Mouse (Mus musculus): ENCODE measurements around the gene Usp49. TPM values are rescaled to one million over a fixed set of nuclear protein-coding genes. Genes with fewer than 3 reads are reported as not detected.
A peak's percentile ranks its signal among the peaks of the same experiment; 100 is the strongest.
"Not testable (repeated sequence)": the region's sequence is repeated elsewhere in the genome, so short reads cannot be mapped to it uniquely, and the experiment has no call there.

Gene Usp49
- total RNA-seq, 4 experiments from 2014 or later: 2.0 to 3.4 (median 3.2) TPM

DNA sequence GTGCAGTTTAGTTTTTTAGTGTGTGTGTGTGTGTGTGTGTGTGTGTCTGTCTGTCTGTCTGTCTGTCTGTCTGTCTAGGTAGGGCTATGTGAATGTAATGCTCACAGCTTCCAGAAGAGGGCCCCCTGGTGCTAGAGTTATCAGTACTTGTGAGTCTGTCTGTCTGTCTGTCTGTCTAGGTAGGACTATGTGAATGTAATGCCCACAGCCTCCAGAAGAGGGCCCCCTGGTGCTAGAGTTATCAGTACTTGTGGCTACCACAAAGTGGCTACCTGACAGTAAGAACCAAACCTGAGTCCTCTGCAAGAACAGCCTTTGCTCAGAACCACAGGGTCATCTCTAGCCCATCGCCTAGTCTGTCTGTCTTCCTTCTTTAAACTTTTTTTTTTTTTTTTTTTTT lies 16.2 kb downstream of the Usp49 start:
- peak; percentile 45 to 48 for DNase-seq (ENCODE audit: low spot score in 2 of 2)

DNA sequence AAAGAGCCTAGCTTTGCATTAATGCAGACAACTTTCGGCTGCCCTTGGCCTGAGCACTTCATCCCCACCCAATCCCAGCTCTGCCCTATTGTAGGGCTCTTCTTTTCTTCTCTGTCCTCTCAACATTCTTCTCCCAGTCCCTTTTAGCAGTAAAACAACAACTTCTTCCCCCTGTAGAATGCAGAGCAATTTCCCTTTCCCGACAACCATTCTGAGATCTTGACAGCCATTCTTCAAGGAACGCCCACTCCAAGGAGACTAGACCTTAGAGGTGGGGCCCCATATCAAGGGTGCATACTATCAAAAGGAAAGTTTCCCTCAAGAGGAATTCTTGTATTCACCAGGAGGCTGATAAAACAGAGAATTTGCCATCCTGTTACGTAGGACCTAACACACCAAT lies 18.5 kb downstream of the Usp49 start:
- no peak for DNase-seq (ENCODE audit: low spot score in 2 of 2)

DNA sequence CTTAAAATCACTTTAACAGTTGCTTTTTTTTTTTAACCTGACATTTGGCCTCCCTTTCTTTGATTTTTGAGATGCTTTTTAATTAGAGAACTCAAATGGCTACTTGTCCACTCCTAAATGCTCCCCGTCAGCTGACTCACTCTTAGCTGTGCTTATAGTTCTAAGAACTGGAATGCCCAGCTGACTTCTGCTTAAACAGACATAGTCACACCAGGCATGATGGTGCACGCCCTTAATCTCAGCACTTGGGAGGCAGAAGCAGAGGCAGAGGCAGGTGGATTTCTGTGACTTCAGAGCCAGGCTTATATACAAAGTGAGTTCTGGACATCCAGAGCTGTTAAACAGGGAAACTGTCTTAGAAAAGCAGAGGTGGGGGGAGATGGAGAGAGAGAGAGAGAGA lies 21.5 kb downstream of the Usp49 start:
- no peak for DNase-seq (ENCODE audit: low spot score in 2 of 2)

DNA sequence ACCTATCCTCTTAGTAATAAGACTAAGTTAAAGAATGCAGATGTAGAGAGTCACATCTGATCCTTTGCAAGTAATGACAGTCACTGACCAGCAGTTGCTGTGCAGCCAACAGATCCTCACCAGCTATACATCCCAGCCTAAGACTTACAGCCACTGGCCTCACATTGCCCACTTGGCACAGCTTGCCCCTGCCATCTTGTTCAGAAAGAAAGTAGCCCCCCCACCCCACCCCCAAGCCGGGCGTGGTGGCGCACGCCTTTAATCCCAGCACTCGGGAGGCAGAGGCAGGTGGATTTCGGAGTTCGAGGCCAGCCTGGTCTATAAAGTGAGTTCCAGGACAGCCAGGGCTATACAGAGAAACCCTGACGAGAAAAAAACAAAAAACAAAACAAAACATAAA lies 23.9 kb downstream of the Usp49 start:
- DNase-seq (ENCODE audit: low spot score in 2 of 2): not testable (repeated sequence)

DNA sequence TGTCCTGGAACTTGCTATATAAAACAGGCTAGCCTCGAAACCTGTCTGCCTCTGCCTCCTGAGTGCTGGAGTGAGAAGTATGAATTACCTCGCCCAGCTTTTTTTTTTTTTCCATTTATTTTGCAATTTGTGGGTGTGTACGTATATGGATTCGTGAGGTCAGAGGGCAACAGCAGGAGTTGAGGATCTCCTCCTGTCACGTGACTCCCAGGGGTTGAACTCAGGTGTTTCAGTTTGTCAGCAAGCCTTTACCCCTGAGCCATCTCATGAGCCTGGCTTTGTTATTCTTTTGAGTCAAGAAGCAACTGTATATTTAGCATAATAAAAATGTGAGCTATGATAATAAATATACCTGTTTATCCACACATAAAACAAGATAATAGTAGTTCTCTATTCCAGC lies 25.2 kb downstream of the Usp49 start:
- no peak for DNase-seq (ENCODE audit: low spot score in 2 of 2)

DNA sequence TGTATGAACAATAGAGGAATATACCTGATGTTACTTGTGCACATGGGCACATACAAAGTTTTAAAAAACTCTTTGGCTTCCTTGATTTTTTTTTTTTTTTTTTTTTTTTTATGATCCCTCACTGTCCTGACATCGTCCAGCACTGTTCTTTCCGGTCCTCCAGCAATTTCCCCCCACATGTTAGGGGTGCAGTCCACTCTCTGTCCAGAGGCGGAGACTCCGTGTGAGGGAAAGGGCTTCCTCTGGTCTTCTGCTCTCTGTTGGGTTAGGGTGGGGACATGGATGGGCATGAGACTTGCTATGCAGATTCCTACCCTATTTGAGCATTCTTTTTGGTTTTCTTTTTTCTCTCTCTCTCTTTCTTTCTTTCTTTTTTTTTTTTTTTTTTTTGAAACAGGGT lies 27.4 kb downstream of the Usp49 start:
- no peak for DNase-seq (ENCODE audit: low spot score in 2 of 2)

DNA sequence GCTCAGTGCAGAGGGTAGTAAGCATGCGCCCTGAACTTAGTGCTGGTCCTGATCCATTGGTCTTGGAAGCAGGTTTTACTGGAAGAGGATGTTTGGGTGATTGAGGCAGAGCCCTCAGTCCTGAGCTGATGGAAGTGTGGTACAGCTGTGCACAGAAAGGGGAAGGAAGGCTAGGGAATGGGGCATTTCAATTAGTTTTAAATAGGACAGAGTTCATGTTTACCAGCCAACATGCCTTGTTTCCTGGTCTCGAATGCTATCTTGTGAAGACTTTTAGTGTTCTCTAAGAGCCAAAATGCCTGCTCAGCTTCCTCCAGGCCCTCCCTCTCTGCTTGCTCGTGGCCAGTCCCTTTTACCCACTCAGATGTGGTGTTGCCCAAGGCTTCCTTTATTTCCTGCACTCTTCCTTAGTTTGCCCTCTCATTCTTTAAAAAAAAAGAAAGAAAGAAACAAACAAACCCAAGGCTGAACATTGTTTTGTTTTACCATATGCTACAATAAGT lies 28.3 kb downstream of the Usp49 start:
- no peak for DNase-seq (ENCODE audit: low spot score in 2 of 2)

DNA sequence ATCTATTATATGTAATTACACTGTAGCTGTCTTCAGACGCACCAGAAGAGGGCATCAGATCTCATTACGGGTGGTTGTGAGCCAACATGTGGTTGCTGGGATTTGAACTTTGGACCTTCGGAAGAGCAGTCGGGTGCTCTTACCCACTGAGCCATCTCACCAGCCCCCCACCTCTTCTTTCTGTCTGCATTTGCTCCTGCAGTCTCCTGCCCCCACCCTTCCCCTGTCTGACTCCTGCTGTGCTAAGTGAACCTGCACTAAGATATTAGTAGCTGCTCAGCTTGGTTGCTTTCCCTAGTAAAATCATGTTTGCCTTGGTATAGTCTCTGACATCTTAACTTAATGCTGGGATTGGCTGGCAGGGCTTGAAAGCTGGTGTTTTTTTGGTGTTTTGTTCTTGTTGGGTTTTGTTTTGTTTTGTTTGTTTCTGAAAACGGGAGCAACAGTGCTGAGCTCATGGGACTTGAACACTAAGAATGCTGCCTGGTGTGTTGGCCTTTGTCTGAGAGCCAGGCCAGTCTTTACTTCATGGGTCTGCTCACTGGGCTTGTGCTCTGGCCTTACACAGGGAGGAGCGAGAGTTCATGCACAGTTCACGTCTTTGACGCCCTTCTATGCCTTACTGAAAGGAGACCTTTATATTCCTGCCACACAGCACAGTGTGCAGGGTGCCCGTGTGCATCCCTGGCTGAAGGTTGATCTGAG lies 32.7 kb downstream of the Usp49 start:
- no peak for DNase-seq (ENCODE audit: low spot score in 2 of 2)

DNA sequence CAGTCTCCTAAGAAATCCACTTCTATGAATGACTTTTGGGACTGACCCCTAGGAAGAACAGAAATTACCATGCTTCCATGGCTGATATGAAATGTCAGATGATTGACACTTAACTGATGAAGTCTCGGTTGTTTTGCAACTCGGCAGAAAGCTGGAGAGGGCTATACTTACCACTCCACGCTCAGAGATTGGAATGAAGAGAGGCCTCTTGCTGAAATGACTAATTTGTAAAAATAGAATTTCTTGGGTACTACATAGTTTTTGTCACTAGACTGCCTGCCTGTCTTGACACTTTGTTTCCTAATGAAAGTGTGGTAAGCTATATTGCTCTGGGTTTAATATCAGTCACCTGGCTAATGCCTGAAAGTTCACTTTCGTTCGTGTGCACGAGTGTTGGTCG lies 34.0 kb downstream of the Usp49 start:
- no peak for DNase-seq (ENCODE audit: low spot score in 2 of 2)

DNA sequence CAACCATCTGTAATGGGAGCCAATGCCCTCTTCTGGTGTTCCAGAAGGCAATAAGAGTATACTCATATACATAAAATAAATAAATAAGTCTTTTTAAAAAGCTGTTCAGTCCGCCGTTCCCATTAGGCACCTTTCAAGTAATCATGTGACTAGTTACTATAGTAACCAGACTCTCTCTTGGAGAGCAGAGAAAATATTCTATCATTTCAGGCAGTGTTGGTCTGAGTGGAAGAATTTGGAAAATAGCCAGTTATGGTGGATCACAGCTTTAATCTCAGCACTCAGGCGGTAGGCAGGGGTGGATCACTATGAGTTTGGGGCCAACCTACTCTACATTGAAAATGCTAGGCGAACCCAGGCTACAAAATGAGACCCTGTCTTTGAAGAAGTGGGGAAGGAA lies 38.7 kb downstream of the Usp49 start:
- DNase-seq (ENCODE audit: low spot score in 2 of 2): no peak

DNA sequence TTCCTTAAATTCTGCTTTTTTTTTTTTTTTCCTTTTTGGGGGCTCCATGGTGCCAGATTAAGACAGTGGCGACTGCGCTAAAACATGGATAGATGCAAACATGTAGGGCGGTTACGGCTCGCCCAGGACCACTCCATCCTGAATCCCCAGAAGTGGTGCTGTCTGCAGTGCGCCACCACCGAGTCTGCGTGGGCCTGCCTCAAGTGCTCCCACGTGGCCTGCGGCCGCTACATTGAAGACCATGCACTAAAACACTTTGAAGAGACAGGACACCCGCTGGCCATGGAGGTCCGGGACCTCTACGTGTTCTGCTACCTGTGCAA lies 41.5 kb downstream of the Usp49 start:
- no peak for DNase-seq (ENCODE audit: low spot score in 2 of 2)

DNA sequence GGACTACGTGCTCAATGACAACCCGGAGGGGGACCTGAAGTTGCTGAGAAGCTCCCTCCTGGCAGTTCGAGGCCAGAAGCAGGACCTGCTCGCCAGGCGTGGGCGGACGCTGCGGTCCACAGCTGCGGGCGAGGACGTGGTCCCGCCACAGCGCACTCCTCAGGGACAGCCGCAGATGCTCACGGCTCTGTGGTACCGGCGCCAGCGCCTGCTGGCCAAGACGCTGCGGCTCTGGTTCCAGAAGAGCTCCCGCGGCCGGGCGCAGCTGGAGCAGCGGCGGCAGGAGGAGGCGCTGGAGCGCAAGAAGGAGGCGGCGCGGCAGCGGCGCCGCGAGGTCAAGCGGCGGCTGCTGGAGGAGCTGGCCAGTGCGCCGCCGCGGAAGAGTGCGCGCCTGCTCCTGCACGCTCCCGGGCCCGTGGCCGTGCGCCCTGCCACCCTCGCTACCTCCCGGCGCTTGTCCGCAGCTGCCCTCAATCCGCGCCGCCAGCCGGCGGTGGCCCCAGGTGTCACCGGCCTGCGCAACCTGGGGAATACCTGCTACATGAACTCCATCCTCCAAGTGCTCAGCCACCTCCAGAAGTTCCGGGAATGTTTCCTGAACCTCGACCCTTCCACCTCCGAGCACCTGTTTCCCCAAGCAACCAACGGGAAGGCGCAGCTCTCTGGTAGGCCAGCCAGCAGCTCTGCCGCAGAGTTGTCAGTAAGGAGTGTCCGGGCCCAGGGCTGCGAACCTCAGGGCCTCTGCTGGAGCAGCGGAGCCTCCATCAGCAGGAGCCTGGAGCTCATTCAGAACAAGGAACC lies 42.0 kb downstream of the Usp49 start:
- peak; percentile 56 to 68 for DNase-seq (ENCODE audit: low spot score in 2 of 2)

DNA sequence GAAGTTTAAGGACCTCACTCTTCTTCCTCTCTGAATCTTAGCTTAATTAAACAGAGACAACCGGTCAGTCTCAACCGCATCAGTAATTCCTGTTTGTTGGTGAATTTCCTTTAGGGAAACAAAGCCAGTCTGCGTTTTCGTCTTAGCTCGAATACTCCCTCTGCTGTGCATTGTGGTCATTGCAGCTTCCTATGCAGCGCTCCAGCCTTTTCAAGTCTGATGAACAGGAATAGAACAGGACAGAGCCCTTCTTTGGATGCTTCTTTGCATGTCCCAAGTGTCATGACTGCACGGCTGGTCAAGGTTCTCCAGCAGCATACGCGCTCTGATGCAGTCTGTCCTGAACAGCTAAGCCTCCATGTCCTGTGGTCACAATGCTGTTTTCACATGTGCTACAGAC lies 46.1 kb downstream of the Usp49 start:
- peak; percentile 15 to 26 for DNase-seq (ENCODE audit: low spot score in 2 of 2)

DNA sequence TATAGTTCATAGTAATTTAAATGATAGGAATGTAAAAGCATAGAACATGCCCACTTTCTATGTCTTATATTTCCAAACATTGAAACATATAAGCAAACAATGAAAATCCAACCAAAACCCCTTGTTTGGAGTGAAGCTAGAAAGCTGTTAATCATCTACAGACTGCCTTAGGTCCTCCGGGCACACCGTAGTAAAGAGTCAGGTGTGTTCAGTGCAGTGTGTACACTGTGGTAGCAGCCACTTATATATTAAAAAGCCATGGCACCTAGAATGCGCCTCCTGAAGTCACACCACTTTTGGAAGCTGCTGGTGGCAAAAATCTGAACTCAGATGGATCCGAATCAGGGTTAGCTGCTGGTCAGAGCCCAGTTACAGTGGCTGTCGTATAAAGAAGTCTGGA lies 47.7 kb downstream of the Usp49 start:
- DNase-seq (ENCODE audit: low spot score in 2 of 2): no peak

DNA sequence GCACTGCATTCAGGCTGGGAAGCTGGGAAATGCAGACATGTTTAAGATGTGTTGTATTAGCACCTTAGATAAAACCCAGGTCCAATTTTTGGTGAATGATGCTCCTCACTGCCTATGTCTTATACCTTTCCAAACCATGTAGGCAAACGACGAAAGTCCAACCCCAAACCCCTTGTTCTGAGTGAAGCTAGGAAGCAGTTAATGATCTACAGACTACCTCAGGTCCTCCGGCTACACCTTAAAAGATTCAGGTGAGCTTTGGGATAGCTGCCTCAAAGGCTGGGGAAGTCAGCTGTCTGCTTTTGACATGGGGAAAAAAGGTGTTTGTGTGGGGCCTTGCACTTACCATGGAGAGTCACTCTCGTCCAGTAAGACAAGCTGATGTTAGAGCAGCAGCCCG lies 48.2 kb downstream of the Usp49 start:
- no peak for DNase-seq (ENCODE audit: low spot score in 2 of 2)

DNA sequence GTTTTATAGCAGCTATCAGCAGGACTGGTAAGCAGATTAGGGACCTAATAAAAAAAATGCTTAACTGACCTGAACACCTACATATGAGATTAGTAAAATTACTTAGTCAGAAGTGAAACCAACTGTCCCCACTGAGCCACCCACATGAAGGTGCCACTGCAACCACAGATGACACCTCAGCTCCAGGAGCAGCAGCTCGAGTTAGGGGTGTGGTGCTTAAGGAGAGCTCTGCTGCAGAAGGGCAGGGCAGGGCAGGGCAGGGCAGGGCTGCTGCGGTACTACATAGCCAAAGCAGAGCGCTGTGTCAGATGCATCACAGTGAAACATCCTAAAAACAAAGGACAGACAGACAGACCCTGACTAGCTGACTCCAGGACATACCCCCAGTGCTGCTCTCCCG lies 52.3 kb downstream of the Usp49 start:
- DNase-seq (ENCODE audit: low spot score in 2 of 2): no peak

DNA sequence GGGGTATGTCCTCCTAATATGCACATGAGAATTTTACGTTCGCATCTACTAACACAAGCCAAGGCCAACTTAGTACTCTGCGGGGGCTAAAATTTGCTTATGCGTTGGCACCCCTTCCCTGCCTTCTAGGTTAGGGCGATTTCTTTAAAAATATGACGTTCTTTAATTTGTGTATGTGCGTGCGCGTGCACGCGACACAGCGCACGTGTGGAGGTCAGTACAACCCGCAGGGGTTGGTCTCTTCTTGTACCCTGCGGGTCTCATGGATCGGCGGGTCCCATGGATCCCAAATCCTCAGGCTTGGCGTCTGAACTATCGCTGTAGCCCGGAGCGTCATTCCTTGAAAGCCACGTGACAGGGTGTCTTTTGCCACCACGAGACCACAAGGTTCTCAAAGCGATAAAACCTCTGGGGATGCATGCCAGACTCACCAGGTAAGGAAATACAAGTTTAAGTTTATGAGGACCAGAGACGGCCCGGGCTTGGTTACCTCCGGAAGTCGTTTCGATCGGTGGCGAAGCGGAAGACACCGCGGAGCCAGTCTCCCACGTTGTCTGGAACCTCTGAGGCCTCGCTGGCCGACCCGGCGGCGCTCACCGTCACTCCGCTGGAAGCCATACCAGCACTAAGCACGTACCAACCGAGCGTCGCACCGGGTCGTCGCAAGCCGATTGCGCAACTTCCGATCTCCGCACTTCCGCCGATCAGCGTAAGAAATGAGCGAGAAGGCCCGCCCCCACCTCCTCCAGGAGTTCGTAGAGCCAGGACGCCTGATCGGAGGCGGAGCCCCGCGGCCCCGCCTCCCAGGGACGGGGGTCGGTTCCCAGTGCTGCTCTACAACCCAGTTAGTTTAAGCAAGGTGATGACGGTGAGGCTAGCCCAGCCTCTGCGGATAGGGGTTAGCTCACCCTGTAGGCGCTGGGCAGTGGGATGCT lies 57.2 kb downstream of the Usp49 start:
- DNase-seq (ENCODE audit: low spot score in 2 of 2): peak; percentile 93 to 94

DNA sequence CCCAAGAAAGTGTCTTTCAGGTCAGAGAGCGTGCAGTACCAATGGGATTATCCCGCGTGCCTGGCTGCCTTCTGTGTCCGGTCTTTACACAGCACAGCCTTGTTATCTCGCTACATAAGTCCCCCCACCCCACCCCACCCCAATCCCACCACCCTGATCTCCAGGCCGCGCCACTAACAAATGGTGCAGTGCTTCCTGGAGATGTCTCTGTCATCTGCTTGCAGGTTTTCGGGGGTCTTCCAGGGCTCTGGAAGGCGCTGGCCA lies 57.8 kb downstream of the Usp49 start, which contains the start of gene Tomm6:
Gene Tomm6 (minus strand): TSS at position 43 of the 264 bp plus-strand sequence.
- no peak for DNase-seq (ENCODE audit: low spot score in 2 of 2)

DNA sequence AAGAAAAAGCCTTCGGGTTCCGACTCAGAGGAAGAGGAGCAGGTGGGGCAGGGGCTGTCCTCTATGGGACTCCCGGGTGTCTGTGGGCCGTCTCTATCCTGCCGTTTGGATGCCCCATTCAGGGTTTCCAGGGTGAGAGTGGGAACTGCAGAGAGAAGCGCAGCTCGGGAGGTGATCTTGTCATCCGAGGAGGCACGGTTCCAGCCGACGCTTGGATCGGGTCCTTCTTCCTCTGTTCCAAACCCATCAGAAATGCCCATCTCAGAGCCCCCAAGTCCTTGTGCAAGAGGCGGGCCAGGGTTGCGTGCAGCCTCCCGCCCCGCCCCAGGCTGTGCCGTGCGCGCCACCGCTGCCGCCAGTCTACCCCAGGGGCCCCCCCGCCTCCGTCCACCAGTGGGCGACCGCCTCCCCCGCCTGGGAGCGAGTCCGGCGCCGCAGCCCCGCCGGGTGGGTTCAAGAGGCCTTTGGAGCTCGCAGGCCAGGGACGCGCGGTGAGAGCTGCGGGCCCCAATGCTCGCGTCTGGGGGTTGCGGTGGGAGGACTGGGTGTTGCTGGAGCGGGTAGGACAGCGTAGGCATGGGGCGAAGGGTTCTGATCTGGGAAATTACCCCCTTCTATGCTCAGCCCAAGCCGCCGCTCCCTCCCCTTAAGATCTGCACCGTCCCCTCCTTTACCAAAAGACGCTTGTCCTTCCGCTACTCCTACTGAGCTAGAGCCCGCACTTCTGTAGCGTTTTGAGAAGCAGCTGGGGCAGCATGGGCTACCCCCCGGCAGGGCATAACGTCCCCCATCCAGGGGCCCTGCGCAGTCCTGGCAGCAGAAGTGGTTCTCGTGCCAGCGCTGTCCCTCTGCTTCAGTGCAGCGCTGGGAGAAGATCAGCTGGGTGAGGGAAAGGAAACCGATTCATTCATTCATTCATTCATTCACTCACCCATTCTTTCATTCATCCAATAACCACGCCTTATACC lies 58.4 kb downstream of the Usp49 start, which contains the start of gene Frs3:
Gene Frs3 (plus strand): TSS at position 423 of the 968 bp plus-strand sequence.
- peak; percentile 44 to 50 for DNase-seq (ENCODE audit: low spot score in 2 of 2)

DNA sequence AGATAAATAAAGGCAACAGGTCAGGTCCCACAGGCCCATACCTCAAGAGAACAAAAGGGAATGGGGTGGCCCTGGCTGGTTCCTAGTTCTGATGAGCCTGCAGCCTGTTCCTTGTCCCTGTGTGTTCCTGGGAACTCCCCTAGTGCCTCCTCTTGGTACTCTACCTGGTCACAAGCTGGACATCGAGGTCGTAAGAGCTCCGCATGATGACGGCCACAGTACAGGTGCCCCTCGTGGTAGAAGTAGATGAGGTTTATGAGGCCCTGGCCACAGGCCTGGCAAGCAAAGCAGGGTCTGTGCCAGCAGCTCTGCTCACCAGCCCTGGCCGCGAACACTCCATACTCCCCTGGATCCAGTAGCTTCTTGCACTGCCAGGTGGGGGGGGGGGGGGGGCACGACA lies 59.4 kb downstream of the Usp49 start:
- no peak for DNase-seq (ENCODE audit: low spot score in 2 of 2)

DNA sequence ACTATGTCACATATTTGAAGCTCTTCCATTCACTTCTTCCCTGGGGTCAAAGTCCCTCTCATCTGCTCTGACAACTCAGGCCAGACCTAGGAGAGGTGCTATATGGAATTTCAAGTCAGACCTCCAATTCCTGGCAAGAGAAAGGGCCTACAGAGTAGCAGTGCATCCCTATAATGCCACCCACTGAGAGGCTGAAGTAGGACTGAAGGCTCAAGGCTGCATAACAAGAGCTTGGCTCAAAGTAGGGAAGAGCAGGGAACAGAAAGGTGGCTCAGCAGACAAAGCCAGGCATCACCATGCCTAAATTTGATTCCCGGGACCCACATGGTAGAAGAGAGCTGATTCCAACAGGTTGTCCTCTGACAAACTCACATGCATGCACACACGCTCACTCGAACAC lies 61.2 kb downstream of the Usp49 start:
- DNase-seq (ENCODE audit: low spot score in 2 of 2): no peak
